Mouse (Mus musculus): ENCODE results near the gene Wdr18.

GRCm38 (mm10) chr10:79936911-79937441 lies 23.0 kb upstream of the Wdr18 start:
- TF ChIP-seq EP300 (IDR thresholded peaks at IDR 0.05; ENCODE audit: low read depth), result no peak
- TF ChIP-seq CTCF (IDR thresholded peaks at IDR 0.05; ENCODE audit: low read depth), result no peak

Measured in liver, embryonic 14.5 days (tissue).